8 mouse cellular contexts compared by ENCODE assay signal in genomic region chr8:94098996-94099395, GRCm38 (mm10). TPM values are rescaled to one million over a fixed set of nuclear protein-coding genes. Genes with fewer than 3 reads are reported as not detected.
DNase-seq lines count a peak whose midpoint lies in the region; ATAC-seq and TF ChIP-seq lines count a peak whose summit lies in the region.

No protein-coding gene starts in this region.

- H3K9me3 ChIP-seq in kidney, embryonic 15.5 days (replicated peaks) = no peaks in the 10 kb centered on the region
- no peaks in the 10 kb centered on the region for H3K9me3 ChIP-seq in embryonic facial prominence, embryonic 10.5 days
- H3K9me3 ChIP-seq in hindbrain, embryonic 16.5 days (ENCODE audit: control insufficient read depth, low read length) = no peaks in the 10 kb centered on the region

- peak overlapping the region; percentile 8 for H3ac ChIP-seq in myocyte (ENCODE audit: control insufficient read depth, insufficient read length)

- no peak for ATAC-seq in kidney, embryonic 15.5 days (replicated peaks; ENCODE audit: low FRiP score)
- no peak for ATAC-seq in hindbrain, embryonic 16.5 days

- peak overlapping the region; percentile 70 for H3K4me3 ChIP-seq in kidney, embryonic 15.5 days (replicated peaks)
- peak overlapping the region; percentile 78 for H3K4me3 ChIP-seq in embryonic facial prominence, embryonic 10.5 days
- H3K4me3 ChIP-seq in hindbrain, embryonic 16.5 days (ENCODE audit: low read length) = peak overlapping the region; percentile 55
- H3K4me3 ChIP-seq in myocyte = peak overlapping the region; percentile 30

- H3K79me2 ChIP-seq in myocyte (ENCODE audit: control insufficient read depth, insufficient read depth) = no peaks in the 10 kb centered on the region

- H3K27me3 ChIP-seq in kidney, embryonic 15.5 days = no peaks in the 10 kb centered on the region
- H3K27me3 ChIP-seq in embryonic facial prominence, embryonic 10.5 days (replicated peaks; ENCODE audit: low read depth, poor library complexity, severe bottlenecking) = peaks cover 3% of the 10 kb centered on the region; the same call in 1 of the 2 replicates
- no peaks in the 10 kb centered on the region for H3K27me3 ChIP-seq in hindbrain, embryonic 16.5 days (replicated peaks; ENCODE audit: control insufficient read depth, insufficient read depth, low read length)
- no peaks in the 10 kb centered on the region for H3K27me3 ChIP-seq in myocyte (ENCODE audit: control insufficient read depth, insufficient read depth, insufficient read length)

- H3K27ac ChIP-seq in kidney, embryonic 15.5 days = peak overlapping the region; percentile 96
- peak overlapping the region; percentile 91 for H3K27ac ChIP-seq in embryonic facial prominence, embryonic 10.5 days (replicated peaks)
- peak overlapping the region; percentile 95 for H3K27ac ChIP-seq in hindbrain, embryonic 16.5 days (ENCODE audit: low read depth, low read length)

- peak overlapping the region; percentile 67 for H3K4me2 ChIP-seq in kidney, embryonic 15.5 days
- peak overlapping the region; percentile 76 for H3K4me2 ChIP-seq in hindbrain, embryonic 16.5 days (ENCODE audit: low read length)
- H3K4me2 ChIP-seq in myocyte (ENCODE audit: low read depth) = peak overlapping the region; percentile 95

- H3K9ac ChIP-seq in kidney, embryonic 15.5 days = peak overlapping the region; percentile 51
- H3K9ac ChIP-seq in hindbrain, embryonic 16.5 days (ENCODE audit: low read depth, low read length) = peak overlapping the region; percentile 72

- TF ChIP-seq POLR2A in myocyte (IDR thresholded peaks at IDR 0.05; ENCODE audit: insufficient read length, low read depth) = no peak

- no peaks in the 10 kb centered on the region for H3K36me3 ChIP-seq in kidney, embryonic 15.5 days
- no peaks in the 10 kb centered on the region for H3K36me3 ChIP-seq in embryonic facial prominence, embryonic 10.5 days (replicated peaks)
- H3K36me3 ChIP-seq in hindbrain, embryonic 16.5 days (ENCODE audit: control insufficient read depth, insufficient read depth, low read length) = no peaks in the 10 kb centered on the region
- H3K36me3 ChIP-seq in myocyte (ENCODE audit: control insufficient read depth, insufficient read depth) = no peaks in the 10 kb centered on the region

- WGBS in kidney, embryonic 15.5 days = 39% methylated on average over 4 of the region's 4 CpGs
- WGBS in embryonic facial prominence, embryonic 10.5 days = 48% methylated on average over 4 of the region's 4 CpGs
- WGBS in hindbrain, embryonic 16.5 days = 31% methylated on average over 4 of the region's 4 CpGs

- no peak for DNase-seq in kidney, postnatal 10 days
- no peak for DNase-seq in embryonic facial prominence, embryonic 10.5 days (ENCODE audit: low spot score)
- no peak for DNase-seq in thymus, adult 18-20 months
- DNase-seq in right cerebral cortex, postnatal 10 days (ENCODE audit: low spot score in 2 of 2) = no peak
- DNase-seq in frontal cortex, postnatal 14 days (ENCODE audit: low spot score in 2 of 2) = no peak

- peaks cover 10% of the 10 kb centered on the region for H3K4me1 ChIP-seq in kidney, embryonic 15.5 days
- H3K4me1 ChIP-seq in embryonic facial prominence, embryonic 10.5 days = peaks cover 13% of the 10 kb centered on the region
- H3K4me1 ChIP-seq in hindbrain, embryonic 16.5 days (ENCODE audit: control insufficient read depth, insufficient read depth, low read depth, low read length) = peaks cover 9% of the 10 kb centered on the region

TF ChIP-seq in myocyte, 11 proteins besides CTCF, POLR2A, EP300 and RAD21:
- TF ChIP-seq POLR2AphosphoS2 (IDR thresholded peaks at IDR 0.05; ENCODE audit: insufficient read length, low read depth) = no peak
- no peak for TF ChIP-seq CEBPB (IDR thresholded peaks at IDR 0.05; ENCODE audit: insufficient read depth, poor library complexity, severe bottlenecking)
- no peak for TF ChIP-seq TCF12 (IDR thresholded peaks at IDR 0.05; ENCODE audit: insufficient read depth, poor library complexity, severe bottlenecking)
- no peak for TF ChIP-seq REST (IDR thresholded peaks at IDR 0.05; ENCODE audit: insufficient read depth, insufficient read length)

RNA-seq across cellular contexts. Expression of gene Bbs2, which starts 0.3 kb away (rescaled TPM):
- 11.9 and 15.7 TPM in 2 replicates for polyA plus RNA-seq in kidney, embryonic 15.5 days (2015; fragmentation: Nextera tagmentation; extraction: Ambion mirVana)
- 12.6 and 16.6 TPM in 2 replicates for polyA plus RNA-seq in embryonic facial prominence, embryonic 10.5 days (2016; fragmentation: Nextera tagmentation; extraction: Ambion mirVana)
- polyA plus RNA-seq in hindbrain, embryonic 16.5 days (2015; fragmentation: Nextera tagmentation; extraction: Ambion mirVana) = 18.0 and 22.0 TPM in 2 replicates
- polyA plus RNA-seq in myocyte (2012; fragmentation: generic; extraction: Trizol) = 11.2 TPM

RNA-seq across cellular contexts. Expression of gene Mt4, which starts 38.0 kb away (rescaled TPM):
- polyA plus RNA-seq in kidney, embryonic 15.5 days (2015; fragmentation: Nextera tagmentation; extraction: Ambion mirVana) = not detected in 2 replicates
- not detected in 2 replicates for polyA plus RNA-seq in embryonic facial prominence, embryonic 10.5 days (2016; fragmentation: Nextera tagmentation; extraction: Ambion mirVana)
- polyA plus RNA-seq in hindbrain, embryonic 16.5 days (2015; fragmentation: Nextera tagmentation; extraction: Ambion mirVana) = not detected in 2 replicates
- not detected for polyA plus RNA-seq in myocyte (2012; fragmentation: generic; extraction: Trizol)

RNA-seq across cellular contexts. Expression of gene Mt3, which starts 53.4 kb away (rescaled TPM):
- 2.9 and 7.1 TPM in 2 replicates for polyA plus RNA-seq in kidney, embryonic 15.5 days (2015; fragmentation: Nextera tagmentation; extraction: Ambion mirVana)
- 4.9 and 10.0 TPM in 2 replicates for polyA plus RNA-seq in embryonic facial prominence, embryonic 10.5 days (2016; fragmentation: Nextera tagmentation; extraction: Ambion mirVana)
- 242 and 317 TPM in 2 replicates for polyA plus RNA-seq in hindbrain, embryonic 16.5 days (2015; fragmentation: Nextera tagmentation; extraction: Ambion mirVana)
- polyA plus RNA-seq in myocyte (2012; fragmentation: generic; extraction: Trizol) = 0.32 TPM

Comparison
In these comparisons a context has a peak if more than half of its experiments do, and no peak if none do; other contexts are left out.
1. RNA of gene Mt3, which starts 53.4 kb away (polyA plus RNA-seq): 242 to 317 TPM in hindbrain, embryonic 16.5 days; 4.9 to 10.0 TPM in embryonic facial prominence, embryonic 10.5 days, 2.9 to 7.1 TPM in kidney, embryonic 15.5 days and 0.32 TPM in myocyte (single experiment); every median in the first group is over 10 times any median in the second.
2. Peak in every context shown above with its lines, with median percentiles within 50 percentile points of each other: H3K27ac ChIP-seq, H3K4me2 ChIP-seq and H3K4me3 ChIP-seq.